Mouse (Mus musculus): ENCODE measurements at regions not wholly inside any gene's neighbourhood (a gene's known extent, or its start where the extent isn't known, plus 50 kb on each side); places are given as distances from the start of the nearest gene placed in this dataset.

- TF ChIP-seq POLR2A (IDR thresholded peaks at IDR 0.05; ENCODE audit: borderline replicate concordance, insufficient read depth, low read length) (no peak), CTCF (IDR thresholded peaks at IDR 0.05; ENCODE audit: borderline replicate concordance, insufficient read depth, low read depth, low read length) (no peak)
Measured at GRCm38 (mm10) chr14:107068592-107068991, 962.6 kb downstream of the Trim52 start.
